Mouse (Mus musculus) MEL (cell line): ENCODE results near the gene Tnnt1.

Source experiments
- CTCF ChIP-seq, 3 experiments: IDR thresholded peaks in 2 of 3; conservative IDR thresholded peaks in 1 of 3; 2 replicates each; pipeline ENCODE4 v1.5.1; 2011 to 2012; ENCODE audit warnings: low read length in 3 of 3, low read depth in 2 of 3, mild to moderate bottlenecking in 2 of 3, improper control_type of control experiment in 1 of 3, inconsistent platforms in 1 of 3, mixed read lengths in 1 of 3, moderate library complexity in 1 of 3; ENCODE audit not compliant: control insufficient read depth in 1 of 3, insufficient read depth in 1 of 3, poor library complexity in 1 of 3, severe bottlenecking in 1 of 3
- MXI1 ChIP-seq: IDR thresholded peaks from 2 replicates; pipeline ENCODE4 v1.6.1; 2011; ENCODE audit warnings: mild to moderate bottlenecking, low read depth, low read length, improper control_type of control experiment

GRCm38 (mm10) chr7:4521231-4522003 is 5.2 kb upstream of the Tnnt1 start:
- TF ChIP-seq MXI1 (peak; percentile 65; the same call in 1 of the 2 replicates), CTCF (IDR thresholded peaks at IDR 0.05 in 2 of 3, conservative IDR thresholded peaks at IDR 0.05 in 1 of 3; ENCODE audit: control insufficient read depth in 1 of 3, insufficient read depth in 1 of 3, low read depth in 2 of 3, low read length in 3 of 3, poor library complexity in 1 of 3, severe bottlenecking in 1 of 3) (no peak)
